Mouse (Mus musculus) hindbrain, postnatal 0 days (tissue): ENCODE results near the gene Macrod2. TPM values are rescaled to one million over a fixed set of nuclear protein-coding genes. Genes with fewer than 3 reads are reported as not detected.
A peak's percentile ranks its signal among the peaks of the same experiment; 100 is the strongest.

Experiments
- ATAC-seq: fragments of 200-750 bp; cut with Nextera tagmentation; 2 replicates; pipeline ENCODE4 v1.8.0; 2017; ENCODE audit warnings: mild to moderate bottlenecking, moderate TSS enrichment, moderate library complexity
- DNase-seq: peaks from one replicate; pipeline ENCODE4 v3.0.0-alpha.2; 2015; ENCODE audit warnings: low spot score
- H3K27ac ChIP-seq: fragments of 300-500 bp; sonication (generic); 2 replicates; pipeline ENCODE4 v1.5.1; 2014; ENCODE audit warnings: mild to moderate bottlenecking
- H3K27me3 ChIP-seq: fragments of 300-500 bp; sonication (generic); 2 replicates; pipeline ENCODE4 v1.6.1; 2014; ENCODE audit warnings: low read length, mixed read lengths; ENCODE audit not compliant: insufficient read depth
- H3K36me3 ChIP-seq: fragments of 300-500 bp; sonication (generic); 2 replicates; pipeline ENCODE4 v1.6.1; 2014; ENCODE audit warnings: low read length, mixed read lengths; ENCODE audit not compliant: insufficient read depth
- H3K4me1 ChIP-seq: fragments of 300-500 bp; sonication (generic); 2 replicates; pipeline ENCODE4 v1.6.1; 2014; ENCODE audit warnings: antibody characterized with exemption, low read length, mixed read lengths; ENCODE audit not compliant: insufficient read depth
- H3K4me2 ChIP-seq: fragments of 300-500 bp; sonication (generic); 2 replicates; pipeline ENCODE4 v1.6.1; 2014; ENCODE audit warnings: low read depth, mild to moderate bottlenecking, low read length, moderate library complexity, mixed read lengths
- H3K4me3 ChIP-seq: fragments of 300-500 bp; sonication (generic); 2 replicates; pipeline ENCODE4 v1.5.1; 2014; ENCODE audit warnings: low read length
- H3K9ac ChIP-seq: fragments of 300-500 bp; sonication (generic); replicated peaks from 2 replicates; pipeline ENCODE4 v1.6.1; 2014; ENCODE audit warnings: mild to moderate bottlenecking, low read length, moderate library complexity, mixed read lengths
- H3K9me3 ChIP-seq: fragments of 300-500 bp; sonication (generic); 2 replicates; pipeline ENCODE4 v1.6.1; 2016; ENCODE audit warnings: low read length, mixed read lengths
- CTCF ChIP-seq: IDR thresholded peaks from 2 replicates; pipeline ENCODE4 v1.5.1; 2016; ENCODE audit warnings: antibody characterized with exemption, control low read depth, low read depth
- WGBS: fragments of 180-500 bp; shearing (Covaris S2); extraction: QIAGEN DNeasy Blood & Tissue Kit; methylation state at CpG from one replicate; pipeline ENCODE4 v1.1.7; 2014; 5-methylcytosine and 5-hydroxymethylcytosine counted together
- polyA plus RNA-seq: library from polyadenylated mRNA; unstranded; fragments of >200 nt; fragmentation: Nextera tagmentation; extraction: Ambion mirVana; gene quantifications from 2 replicates; pipeline ENCODE4 v1.2.1, GENCODE M21; 2015
- total RNA-seq: library from RNA; depleted of rRNA; stranded (reverse); fragments of >200 nt; gene quantifications from 2 replicates; pipeline ENCODE4 v1.2.3, GENCODE M21; 2014

Gene Macrod2
- total and polyA plus RNA-seq, 2 experiments from 2014 or later = 18.3 to 60.0 TPM

- ATAC-seq (no peak), DNase-seq (no peak)
- no peaks in the 10 kb centered on the region for H3K36me3 ChIP-seq
- no peaks in the 10 kb centered on the region for H3K27me3 ChIP-seq
- H3K9ac ChIP-seq = no peak overlapping the region
- TF ChIP-seq CTCF = no peak
- no peaks in the 10 kb centered on the region for H3K9me3 ChIP-seq
- 78% methylated on average over 2 of the region's 2 CpGs for WGBS
- no peak overlapping the region for H3K4me3 ChIP-seq
- H3K4me1 ChIP-seq = no peaks in the 10 kb centered on the region
- no peak overlapping the region for H3K27ac ChIP-seq
- no peak overlapping the region for H3K4me2 ChIP-seq
These were observed 575.1 kb downstream of the Macrod2 start for GRCm38 (mm10) chr2:140970181-140970580.

GRCm38 (mm10) chr2:140971845-140972244 is 576.7 kb downstream of the Macrod2 start:
- no peak for DNase-seq
- H3K4me1 ChIP-seq = no peaks in the 10 kb centered on the region
- H3K9ac ChIP-seq = no peak overlapping the region
- no peaks in the 10 kb centered on the region for H3K9me3 ChIP-seq
- H3K27ac ChIP-seq = no peak overlapping the region
- no peak for TF ChIP-seq CTCF
- no peak overlapping the region for H3K4me2 ChIP-seq
- no peak for ATAC-seq
- H3K27me3 ChIP-seq = no peaks in the 10 kb centered on the region
- H3K4me3 ChIP-seq = no peak overlapping the region
- 66% methylated on average over 5 of the region's 5 CpGs for WGBS
- H3K36me3 ChIP-seq = no peaks in the 10 kb centered on the region

- no peaks in the 10 kb centered on the region for H3K27me3 ChIP-seq
- TF ChIP-seq CTCF = no peak
- ATAC-seq = no peak
- no peak overlapping the region for H3K4me2 ChIP-seq
- no peaks in the 10 kb centered on the region for H3K4me1 ChIP-seq
- H3K4me3 ChIP-seq = no peak overlapping the region
- H3K36me3 ChIP-seq = no peaks in the 10 kb centered on the region
- H3K9ac ChIP-seq = no peak overlapping the region
- no peak overlapping the region for H3K27ac ChIP-seq
- no peak for DNase-seq
- WGBS = 92% methylated on average over 3 of the region's 3 CpGs
- no peaks in the 10 kb centered on the region for H3K9me3 ChIP-seq
These were observed 590.7 kb downstream of the Macrod2 start for GRCm38 (mm10) chr2:140985670-140986372.

- H3K9ac ChIP-seq = no peak overlapping the region
- no peak for TF ChIP-seq CTCF
- ATAC-seq = no peak
- H3K4me2 ChIP-seq = no peak overlapping the region
- H3K9me3 ChIP-seq = no peaks in the 10 kb centered on the region
- no peak for DNase-seq
- 71% methylated on average over 5 of the region's 5 CpGs for WGBS
- H3K27me3 ChIP-seq = no peaks in the 10 kb centered on the region
- H3K4me3 ChIP-seq = no peak overlapping the region
- no peak overlapping the region for H3K27ac ChIP-seq
- no peaks in the 10 kb centered on the region for H3K36me3 ChIP-seq
- H3K4me1 ChIP-seq = peaks cover 5% of the 10 kb centered on the region; the same call in 1 of the 2 replicates
These were observed 608.7 kb downstream of the Macrod2 start for GRCm38 (mm10) chr2:141003846-141004245.

- Histone ChIP-seq H3K4me2 (no peak overlapping the region), H3K27ac (no peak overlapping the region), H3K9me3 (no peaks in the 10 kb centered on the region), H3K4me3 (no peak overlapping the region), H3K27me3 (no peaks in the 10 kb centered on the region), H3K9ac (no peak overlapping the region), H3K36me3 (no peaks in the 10 kb centered on the region), H3K4me1 (peaks cover 5% of the 10 kb centered on the region; the same call in 1 of the 2 replicates)
- TF ChIP-seq CTCF = no peak
- 77% methylated on average over 3 of the region's 3 CpGs for WGBS
- DNase-seq (no peak), ATAC-seq (no peak)
These were observed 609.2 kb downstream of the Macrod2 start for GRCm38 (mm10) chr2:141004326-141004725.

GRCm38 (mm10) chr2:141005616-141006015 is 610.5 kb downstream of the Macrod2 start:
- Histone ChIP-seq H3K9me3 (no peaks in the 10 kb centered on the region), H3K36me3 (no peaks in the 10 kb centered on the region), H3K27ac (no peak overlapping the region), H3K4me2 (no peak overlapping the region), H3K4me1 (peaks cover 5% of the 10 kb centered on the region; the same call in 1 of the 2 replicates), H3K9ac (no peak overlapping the region), H3K27me3 (no peaks in the 10 kb centered on the region), H3K4me3 (no peak overlapping the region)
- no peak for DNase-seq
- no peak for ATAC-seq
- TF ChIP-seq CTCF = no peak
- WGBS = 77% methylated on average over 6 of the region's 6 CpGs

- WGBS = 47% methylated on average over 7 of the region's 7 CpGs
- Histone ChIP-seq H3K4me1 (peaks cover 5% of the 10 kb centered on the region; the same call in 1 of the 2 replicates), H3K4me3 (no peak overlapping the region), H3K9ac (no peak overlapping the region), H3K27me3 (no peaks in the 10 kb centered on the region), H3K27ac (no peak overlapping the region), H3K4me2 (no peak overlapping the region), H3K36me3 (no peaks in the 10 kb centered on the region), H3K9me3 (no peaks in the 10 kb centered on the region)
- no peak for TF ChIP-seq CTCF
- no peak for ATAC-seq
- peak; percentile 12 for DNase-seq
These were observed 612.6 kb downstream of the Macrod2 start for GRCm38 (mm10) chr2:141007725-141008124.
